Mouse (Mus musculus): ENCODE measurements at regions not wholly inside any gene's neighbourhood (a gene's known extent, or its start where the extent isn't known, plus 50 kb on each side); places are given as distances from the start of the nearest gene placed in this dataset.

GRCm38 (mm10) chr13:97651761-97652160 is 108.7 kb downstream of the Gm10260 start:
- TF ChIP-seq RCOR1 (IDR thresholded peaks at IDR 0.05; ENCODE audit: low read depth, low read length) (no peak), POLR2A (IDR thresholded peaks at IDR 0.05; ENCODE audit: control insufficient read depth in 1 of 2, insufficient read depth in 1 of 2, low read depth in 1 of 2, low read length in 2 of 2, poor library complexity in 1 of 2) (no peak), POLR2AphosphoS5 (IDR thresholded peaks at IDR 0.05; ENCODE audit: borderline replicate concordance, low read depth, low read length) (no peak), CTCF (IDR thresholded peaks at IDR 0.05 in 2 of 3, conservative IDR thresholded peaks at IDR 0.05 in 1 of 3; ENCODE audit: control insufficient read depth in 1 of 3, insufficient read depth in 1 of 3, low read depth in 2 of 3, low read length in 3 of 3, poor library complexity in 1 of 3, severe bottlenecking in 1 of 3) (no peak), MAZ (IDR thresholded peaks at IDR 0.05; ENCODE audit: low read depth, low read length) (no peak), CHD2 (IDR thresholded peaks at IDR 0.05; ENCODE audit: low read length) (no peak), ELF1 (IDR thresholded peaks at IDR 0.05; ENCODE audit: low read depth, low read length) (no peak), HCFC1 (IDR thresholded peaks at IDR 0.05; ENCODE audit: low read depth, low read length) (no peak), ZNF384 (IDR thresholded peaks at IDR 0.05; ENCODE audit: low read depth, low read length) (no peak), TCF12 (IDR thresholded peaks at IDR 0.05; ENCODE audit: low read depth, low read length) (no peak), ZMIZ1 (IDR thresholded peaks at IDR 0.05; ENCODE audit: low read depth, low read length) (no peak), EP300 (IDR thresholded peaks at IDR 0.05; ENCODE audit: low read depth in 1 of 2, low read length in 2 of 2) (no peak), MAX (IDR thresholded peaks at IDR 0.05; ENCODE audit: low read length) (no peak)

Data from MEL (cell line).